Mouse (Mus musculus) heart, postnatal 36 days (tissue): ENCODE measurements around the gene Kif6. TPM values are rescaled to one million over a fixed set of nuclear protein-coding genes. Genes with fewer than 3 reads are reported as not detected.
A peak's percentile ranks its signal among the peaks of the same experiment; 100 is the strongest.

Experiments used
- DNase-seq, 2 experiments: peaks; one replicate each; pipeline ENCODE4 v3.0.0; 2021 to 2022
- intact Hi-C: fragments of 180-260 bp; cut with DNase I; formaldehyde crosslinking; loops from one replicate; pipeline ENCODE4 v1.15.1; 2025
- total RNA-seq, 2 experiments: library from RNA; stranded (reverse); gene quantifications; 2 replicates each; pipeline ENCODE4 v1.2.3; 2021

Gene Kif6
- total RNA-seq, result 1 to 10 TPM; 2.1 to 2.2 TPM

DNA sequence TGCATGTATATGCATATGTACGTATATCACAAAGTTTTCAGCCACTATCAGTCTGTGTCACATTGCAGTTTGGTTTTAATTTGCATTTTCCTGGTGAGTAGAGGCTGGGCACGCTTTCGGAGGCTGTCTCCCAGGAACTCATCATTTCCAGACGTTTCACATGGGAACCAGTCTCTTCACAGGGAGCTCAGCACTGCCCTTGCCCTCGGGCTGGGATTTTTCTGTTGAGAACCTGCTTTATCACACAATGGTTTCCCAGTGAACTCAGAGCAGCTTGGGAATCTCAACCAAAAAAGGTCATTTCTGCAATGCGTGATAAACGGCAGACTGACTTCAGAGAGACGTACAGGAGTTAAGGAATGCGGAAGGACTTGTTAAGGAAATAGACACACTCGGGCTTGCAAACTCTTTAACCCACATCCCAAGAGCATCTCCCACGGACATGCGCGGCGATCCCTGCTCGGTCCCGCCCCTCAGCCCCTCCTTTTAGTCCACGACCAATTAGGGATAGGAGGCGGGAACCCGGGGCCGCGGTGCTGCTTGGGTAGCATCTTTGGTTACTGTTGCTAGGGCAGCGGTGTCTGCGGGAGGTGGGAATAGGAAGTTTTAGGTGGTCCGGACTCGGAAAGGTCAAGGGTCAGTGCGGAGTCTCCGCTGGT lies at the start of gene Kif6:
Gene Kif6, plus strand, starts transcription at position 560 of the 659 bp plus-strand sequence.
- intact Hi-C loops, result loop anchor here (5.0 kb wide), 1 partner anchor 147 kb away; no protein-coding TSS in a partner anchor
- DNase-seq, result peak; percentile 67 to 68

- intact Hi-C loops, result no loop called here
- no peak for DNase-seq
These were observed 46.2 kb upstream of the Kif6 start for GRCm38 (mm10) chr17:49568717-49569116.

DNA sequence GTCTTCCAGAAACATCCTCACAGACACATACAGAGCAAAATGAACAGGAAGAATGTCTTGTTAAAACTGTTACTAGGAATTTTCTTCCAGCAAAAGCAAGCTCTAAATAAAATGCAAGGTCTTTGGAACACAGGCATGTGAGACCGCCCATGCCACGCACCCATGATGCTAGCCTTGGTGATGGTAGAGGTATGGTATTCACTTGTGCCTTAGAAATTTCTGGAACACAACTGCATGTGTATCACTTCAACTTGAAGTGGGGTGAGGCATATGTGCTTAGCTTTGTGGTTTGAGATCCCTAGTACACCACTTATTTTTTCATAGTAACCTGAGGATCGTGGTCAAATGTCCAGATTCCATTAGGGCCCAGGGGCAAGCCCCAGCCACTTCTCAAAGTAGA lies 37.6 kb upstream of the Kif6 start:
- intact Hi-C loops, result no loop called here
- DNase-seq, result no peak

DNA sequence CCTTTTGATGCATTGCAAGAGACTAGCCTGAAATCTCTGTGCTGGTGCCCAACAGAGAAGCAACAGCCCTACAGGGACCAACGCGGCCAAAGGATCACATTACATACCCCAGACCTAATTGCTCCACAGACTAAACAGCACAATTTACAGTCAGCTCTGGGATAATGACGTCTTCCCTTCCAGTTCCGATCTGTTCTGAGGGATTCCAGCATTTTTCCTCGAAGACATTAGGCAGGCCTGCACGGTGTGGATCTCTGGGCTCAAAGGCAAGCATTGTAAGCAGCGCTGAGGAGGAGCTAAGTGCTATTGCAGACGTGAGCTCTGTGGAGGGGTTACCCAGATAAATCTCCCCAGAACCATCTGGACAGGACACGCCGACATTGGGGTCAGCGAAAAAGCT lies 32.5 kb upstream of the Kif6 start:
- intact Hi-C loops, result no loop called here
- no peak for DNase-seq

GRCm38 (mm10) chr17:49590051-49590450 lies 24.9 kb upstream of the Kif6 start:
- no peak for DNase-seq
- intact Hi-C loops, result no loop called here

DNA sequence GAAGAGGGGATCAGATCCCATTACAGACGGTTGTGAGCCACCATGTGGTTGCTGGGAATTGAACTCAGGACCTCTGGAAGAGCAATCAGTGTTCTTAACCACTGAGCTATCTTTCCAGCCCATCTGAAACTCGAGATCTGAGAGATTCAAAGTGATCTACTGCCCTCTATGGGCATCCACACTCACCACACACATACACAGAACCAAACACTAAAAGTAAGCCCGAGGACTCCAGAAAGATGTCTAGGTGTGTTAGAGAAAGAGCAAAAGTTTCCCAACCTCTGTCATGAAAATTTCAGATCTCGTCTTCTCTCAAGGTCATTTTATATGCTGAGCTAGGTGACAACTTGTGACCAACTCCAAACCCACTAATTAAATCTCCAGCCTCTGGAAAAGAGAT lies 9.5 kb upstream of the Kif6 start:
- DNase-seq, result no peak
- intact Hi-C loops, result no loop called here

GRCm38 (mm10) chr17:49607351-49608027 lies 7.4 kb upstream of the Kif6 start:
- no peak for DNase-seq
- intact Hi-C loops, result no loop called here

- intact Hi-C loops, result no loop called here
- no peak for DNase-seq
These were observed 4.6 kb upstream of the Kif6 start for GRCm38 (mm10) chr17:49610296-49610695.

GRCm38 (mm10) chr17:49615241-49615651 lies 310 bp downstream of the Kif6 start:
- intact Hi-C loops, result loop anchor here (5.0 kb wide), 1 partner anchor 148 kb away; no protein-coding TSS in a partner anchor
- DNase-seq, result no peak

- DNase-seq, result no peak
- intact Hi-C loops, result no loop called here
These were observed 9.6 kb downstream of the Kif6 start for GRCm38 (mm10) chr17:49624572-49624971.

- intact Hi-C loops, result no loop called here
- DNase-seq, result no peak
These were observed 12.3 kb downstream of the Kif6 start for GRCm38 (mm10) chr17:49627011-49627794.

DNA sequence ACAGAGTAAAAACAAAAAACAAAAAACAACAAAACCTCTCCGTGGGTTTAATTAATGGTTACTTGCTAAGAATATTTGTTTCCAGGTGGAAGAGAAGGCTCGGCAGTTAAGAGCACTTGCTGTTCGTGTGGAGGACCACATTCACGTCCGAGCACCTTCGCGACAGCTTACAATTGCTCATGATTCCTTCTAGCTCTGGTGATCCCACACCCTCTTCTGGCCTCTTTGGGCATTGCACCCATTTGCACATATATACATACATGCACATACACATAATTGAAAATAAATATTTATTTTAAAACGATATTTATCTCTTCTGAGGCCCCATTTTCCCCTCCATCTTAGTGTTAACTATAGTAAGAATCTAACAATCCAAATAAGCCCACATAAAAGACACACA lies 13.9 kb downstream of the Kif6 start:
- no peak for DNase-seq
- intact Hi-C loops, result no loop called here

DNA sequence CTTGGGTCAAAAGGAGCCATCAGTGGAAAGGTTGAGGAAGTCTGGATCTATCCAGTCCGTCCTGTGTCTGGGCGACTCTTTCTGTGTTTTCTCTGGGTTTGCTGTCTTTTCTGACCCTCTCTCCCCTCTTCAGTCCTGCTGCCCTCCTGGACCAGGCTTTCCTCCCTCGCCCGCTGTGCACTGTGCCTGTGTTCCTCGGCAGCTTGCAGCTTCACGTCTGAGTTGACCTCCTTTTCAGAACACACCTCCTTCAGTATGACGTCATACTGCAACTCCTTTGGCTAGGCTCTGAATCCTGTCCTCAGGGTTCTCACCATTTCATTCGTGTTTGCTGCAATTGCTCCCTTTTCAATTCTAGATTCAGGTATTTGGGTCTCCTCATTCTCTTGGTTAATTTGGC lies 18.1 kb downstream of the Kif6 start:
- DNase-seq, result no peak
- intact Hi-C loops, result no loop called here

DNA sequence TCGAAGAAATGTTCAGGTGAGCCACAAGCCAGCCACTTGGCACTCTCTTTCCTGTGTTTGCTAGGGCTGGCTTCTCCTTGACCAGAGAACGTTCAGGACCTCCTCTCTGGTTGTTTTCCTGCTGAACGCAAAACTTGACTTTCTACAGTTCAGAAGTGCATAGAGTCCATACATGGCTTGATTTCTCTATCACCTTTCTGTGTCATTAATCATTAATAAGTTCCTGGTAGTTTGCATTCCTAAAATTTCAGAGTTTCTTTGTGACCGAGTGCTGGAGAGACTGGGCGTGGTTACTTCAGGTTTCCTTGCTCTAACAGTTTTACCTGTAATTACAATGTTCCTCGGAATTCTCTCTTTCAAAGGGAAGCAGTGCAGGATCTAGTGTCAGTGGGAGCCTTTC lies 27.0 kb downstream of the Kif6 start:
- intact Hi-C loops, result no loop called here
- no peak for DNase-seq

DNA sequence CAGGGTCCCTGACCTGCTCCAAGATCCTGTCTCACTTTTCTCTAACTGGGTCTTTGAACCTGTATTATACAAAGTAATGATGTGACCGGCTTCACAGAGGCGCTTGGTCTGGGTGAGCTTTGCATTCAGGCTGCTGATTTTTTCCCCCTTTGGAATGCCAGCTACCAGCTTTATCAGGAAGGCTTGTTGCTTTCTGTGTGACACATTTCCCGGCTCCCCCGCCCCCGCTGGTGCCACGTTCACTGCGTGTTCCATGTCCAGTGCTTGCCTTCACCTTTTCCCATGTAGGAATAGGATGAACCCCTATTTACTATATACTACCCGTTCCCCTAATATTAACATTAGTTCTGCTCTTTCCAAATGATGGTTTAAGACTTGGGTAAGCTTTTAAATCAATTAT lies 27.4 kb downstream of the Kif6 start:
- DNase-seq, result no peak

GRCm38 (mm10) chr17:49642889-49643490 lies 28.1 kb downstream of the Kif6 start:
- intact Hi-C loops, result no loop called here
- DNase-seq, result no peak

More for the DNA sequence above, 27.4 kb downstream of the Kif6 start:
- intact Hi-C loops, result no loop called here

DNA sequence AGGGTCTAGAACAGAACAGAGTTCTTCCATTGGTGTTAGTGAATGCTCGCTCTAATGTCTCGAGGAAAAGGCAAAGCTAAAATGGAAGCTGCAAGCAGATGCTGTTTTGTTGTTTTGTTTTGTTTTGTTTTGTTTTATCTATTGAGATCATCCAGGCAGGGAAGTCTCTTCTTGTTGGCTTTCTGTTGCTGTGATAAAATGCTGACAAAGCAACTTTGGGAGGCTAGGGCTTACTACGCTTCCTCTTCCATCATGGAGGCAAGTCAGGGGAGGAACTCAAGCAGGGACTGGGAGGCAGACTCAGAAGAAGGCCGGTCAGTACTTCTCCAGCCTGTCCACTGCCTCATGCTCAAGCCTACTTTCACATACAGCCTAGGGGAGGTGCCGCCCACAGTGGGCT lies 31.3 kb downstream of the Kif6 start:
- intact Hi-C loops, result no loop called here
- no peak for DNase-seq

DNA sequence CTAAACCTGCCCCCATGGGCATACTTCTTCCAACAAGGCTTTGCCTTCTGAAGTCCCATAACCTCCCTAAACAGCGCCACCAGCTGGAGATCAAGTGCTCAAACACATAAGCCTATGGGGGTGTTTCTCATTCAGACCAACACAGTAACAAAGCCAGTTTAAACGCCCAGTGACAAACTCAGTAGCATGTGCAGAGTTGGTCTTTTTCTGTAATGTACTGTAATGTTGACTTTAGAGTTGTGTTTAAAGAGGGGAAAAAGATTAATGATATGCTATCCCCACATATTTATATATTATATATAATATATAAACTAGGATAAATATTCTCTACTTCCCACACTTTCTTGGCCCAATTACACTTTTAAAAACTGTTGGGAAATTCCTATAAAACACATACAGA lies 34.0 kb downstream of the Kif6 start:
- no peak for DNase-seq
- intact Hi-C loops, result no loop called here

GRCm38 (mm10) chr17:49649394-49649793 lies 34.5 kb downstream of the Kif6 start:
- intact Hi-C loops, result no loop called here

DNA sequence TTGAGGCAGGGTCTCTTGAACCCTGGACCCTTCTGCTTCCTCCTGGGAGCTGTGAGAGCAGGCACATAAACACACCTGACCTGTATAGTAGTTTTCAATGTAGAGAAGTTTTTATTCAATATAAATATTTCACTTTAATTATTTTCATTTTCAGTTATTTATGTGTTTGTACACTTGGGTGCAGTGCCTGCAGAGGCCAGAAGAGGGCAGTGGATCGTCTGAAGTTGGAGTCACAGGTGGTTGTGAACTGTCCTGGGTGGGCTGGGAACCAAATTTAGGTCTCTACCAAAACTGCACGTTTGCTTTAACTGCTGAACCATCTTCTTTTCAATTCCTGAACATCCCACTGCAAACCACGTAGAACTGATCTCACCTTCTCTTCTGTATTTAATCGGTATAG lies 35.4 kb downstream of the Kif6 start:
- intact Hi-C loops, result no loop called here
- DNase-seq, result no peak

More at GRCm38 (mm10) chr17:49649394-49649793, 34.5 kb downstream of the Kif6 start:
- no peak for DNase-seq

DNA sequence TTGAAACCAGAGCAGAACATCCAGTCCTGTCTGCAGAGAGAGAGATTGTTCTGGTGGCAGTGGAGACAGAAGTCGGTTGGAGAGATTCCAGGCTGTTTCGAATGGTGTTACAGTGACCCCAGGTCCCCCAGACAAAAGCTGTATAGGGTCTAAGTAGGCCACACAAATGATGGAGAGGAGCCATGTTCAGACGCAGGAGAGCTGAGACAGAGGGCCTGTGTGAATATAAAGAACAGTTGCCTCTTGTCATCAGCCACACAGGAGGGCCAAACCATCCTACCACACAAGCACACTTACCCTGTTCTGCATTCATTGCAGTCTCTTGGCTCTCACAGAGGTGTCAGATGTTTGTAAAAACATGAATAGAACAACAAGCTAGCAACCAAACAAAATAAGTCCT lies 37.4 kb downstream of the Kif6 start:
- DNase-seq, result no peak
- intact Hi-C loops, result no loop called here
